Mouse (Mus musculus): ENCODE measurements at regions not wholly inside any gene's neighbourhood (a gene's known extent, or its start where the extent isn't known, plus 50 kb on each side); places are given as distances from the start of the nearest gene placed in this dataset.

DNA sequence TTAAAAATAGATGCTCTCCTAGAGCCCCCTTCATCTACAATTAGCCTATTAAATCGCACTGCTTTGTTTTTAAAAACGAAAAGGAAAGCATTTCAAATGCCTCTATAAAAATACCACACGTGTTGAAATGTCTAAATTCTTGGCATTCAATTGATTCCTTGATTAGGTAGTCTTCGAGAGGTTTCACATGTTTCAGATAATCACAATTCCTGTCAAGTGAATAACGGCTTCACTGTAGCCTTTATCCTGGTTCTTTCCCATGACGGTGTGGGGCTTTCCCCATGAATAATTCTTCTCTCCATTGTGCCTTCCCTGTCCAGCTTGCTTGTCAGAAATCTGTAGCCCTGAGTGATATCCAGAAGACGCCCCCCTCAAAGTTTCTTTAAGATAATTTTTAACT, 122.1 kb downstream of the Gm11146 start:
- no peak overlapping the region for H3K27ac ChIP-seq (replicated peaks; ENCODE audit: low read depth, low read length)
- no peak overlapping the region for H3K4me3 ChIP-seq (ENCODE audit: insufficient read depth, low read depth, low read length)
- no peaks in the 10 kb centered on the region for H3K4me1 ChIP-seq (ENCODE audit: control insufficient read depth, insufficient read depth, insufficient read length, low read length)

DNA sequence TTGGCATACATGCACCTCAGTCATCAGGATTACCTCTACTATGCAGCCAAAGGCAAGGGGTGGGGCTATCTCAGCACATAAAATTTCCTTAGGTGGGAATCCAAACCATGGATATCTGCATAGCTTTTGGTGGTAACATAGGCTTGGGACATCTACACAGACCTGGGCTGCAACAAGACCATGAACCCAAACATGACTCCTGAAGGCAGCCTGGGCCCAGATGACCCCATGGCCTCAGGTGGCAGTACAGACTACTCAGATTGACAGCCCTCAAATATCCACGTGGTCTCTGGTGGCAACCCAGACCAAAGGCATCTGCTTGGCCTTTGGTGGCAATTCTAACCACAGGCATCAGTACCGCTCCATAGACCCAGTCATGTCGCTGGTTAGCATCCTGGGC, 130.0 kb downstream of the Gm11146 start:
- no peak overlapping the region for H3K27ac ChIP-seq (replicated peaks; ENCODE audit: low read depth, low read length)
- no peaks in the 10 kb centered on the region for H3K4me1 ChIP-seq (ENCODE audit: control insufficient read depth, insufficient read depth, insufficient read length, low read length)
- H3K4me3 ChIP-seq (ENCODE audit: insufficient read depth, low read depth, low read length): no peak overlapping the region

DNA sequence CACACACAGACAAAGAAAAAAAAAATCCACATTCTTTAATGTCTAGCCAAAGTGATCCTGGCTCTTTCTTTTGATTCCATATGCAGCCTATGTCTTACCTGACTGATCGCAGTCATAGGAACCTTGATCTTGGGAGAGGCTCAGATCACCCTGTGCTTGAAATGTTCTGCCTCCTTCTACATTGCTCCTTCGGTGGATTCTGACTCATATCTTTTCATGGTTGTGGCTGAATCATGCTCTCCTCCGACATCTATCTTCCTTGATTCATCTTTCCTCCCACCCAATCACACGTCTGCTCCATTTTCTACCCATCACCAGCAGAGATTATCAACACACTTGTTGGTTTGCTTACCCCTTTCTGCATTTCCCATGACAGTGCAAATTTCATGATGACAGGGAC, 132.0 kb downstream of the Gm11146 start:
- H3K4me3 ChIP-seq (ENCODE audit: insufficient read depth, low read depth, low read length): no peak overlapping the region
- H3K27ac ChIP-seq (replicated peaks; ENCODE audit: low read depth, low read length): no peak overlapping the region

DNA sequence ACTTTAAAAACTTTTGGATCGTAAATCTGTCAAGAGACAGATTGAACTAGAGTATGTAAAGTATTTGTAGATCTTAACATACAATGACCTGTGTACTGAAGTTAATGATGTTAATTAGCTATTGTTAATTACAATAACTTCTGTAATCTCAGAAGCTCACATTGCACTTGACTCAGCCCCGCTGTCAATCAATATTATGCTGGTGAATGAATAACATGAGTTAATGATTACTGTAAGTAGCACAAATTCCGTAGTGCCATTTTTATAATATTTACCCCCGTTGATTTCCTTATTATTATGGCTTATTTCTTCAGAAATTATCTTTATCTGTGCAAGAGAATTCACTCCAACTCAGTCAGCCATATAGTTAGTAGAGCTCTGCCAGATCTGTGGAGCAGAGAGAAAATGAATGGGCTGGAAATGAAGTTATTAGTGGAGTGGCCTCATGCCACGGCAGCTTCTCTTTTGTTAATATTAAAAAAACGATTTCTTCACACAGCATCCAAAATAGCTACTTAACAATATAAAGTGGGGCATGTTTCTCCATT, 132.5 kb downstream of the Gm11146 start:
- no peak overlapping the region for H3K27ac ChIP-seq (replicated peaks; ENCODE audit: low read depth, low read length)
- H3K4me3 ChIP-seq (ENCODE audit: insufficient read depth, low read depth, low read length): no peak overlapping the region

More for the DNA sequence above, 132.0 kb downstream of the Gm11146 start:
- H3K4me1 ChIP-seq (ENCODE audit: control insufficient read depth, insufficient read depth, insufficient read length, low read length): no peaks in the 10 kb centered on the region

DNA sequence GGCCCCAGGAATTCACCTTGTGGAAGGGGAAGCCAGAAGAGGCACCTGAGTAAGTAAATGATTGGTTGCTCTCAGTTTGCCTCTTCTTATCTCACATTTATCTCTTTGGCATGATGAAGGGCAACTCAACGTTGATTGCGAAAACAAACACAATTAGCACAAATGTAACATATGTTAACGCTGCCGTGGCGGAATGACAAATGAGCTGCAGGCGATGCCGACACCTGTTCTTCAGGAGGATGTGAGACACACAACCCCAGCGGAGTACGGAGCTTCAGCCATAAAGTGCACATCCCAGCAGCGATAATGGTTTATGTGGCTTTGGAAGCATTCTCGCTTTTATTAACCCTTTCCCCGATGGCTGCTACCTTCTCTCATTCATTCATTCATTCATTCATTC, 134.7 kb downstream of the Gm11146 start:
- Histone ChIP-seq H3K4me3 (ENCODE audit: insufficient read depth, low read depth, low read length) (no peak overlapping the region), H3K4me1 (ENCODE audit: control insufficient read depth, insufficient read depth, insufficient read length, low read length) (no peaks in the 10 kb centered on the region), H3K27ac (replicated peaks; ENCODE audit: low read depth, low read length) (no peak overlapping the region)

More for the DNA sequence above, 132.5 kb downstream of the Gm11146 start:
- no peaks in the 10 kb centered on the region for H3K4me1 ChIP-seq (ENCODE audit: control insufficient read depth, insufficient read depth, insufficient read length, low read length)

- no peak overlapping the region for H3K4me3 ChIP-seq (ENCODE audit: insufficient read depth, low read depth, low read length)
- H3K27ac ChIP-seq (replicated peaks; ENCODE audit: low read depth, low read length): no peak overlapping the region
- H3K4me1 ChIP-seq (ENCODE audit: control insufficient read depth, insufficient read depth, insufficient read length, low read length): no peaks in the 10 kb centered on the region
These were observed 137.3 kb downstream of the Gm11146 start for GRCm38 (mm10) chr16:77464623-77465022.

DNA sequence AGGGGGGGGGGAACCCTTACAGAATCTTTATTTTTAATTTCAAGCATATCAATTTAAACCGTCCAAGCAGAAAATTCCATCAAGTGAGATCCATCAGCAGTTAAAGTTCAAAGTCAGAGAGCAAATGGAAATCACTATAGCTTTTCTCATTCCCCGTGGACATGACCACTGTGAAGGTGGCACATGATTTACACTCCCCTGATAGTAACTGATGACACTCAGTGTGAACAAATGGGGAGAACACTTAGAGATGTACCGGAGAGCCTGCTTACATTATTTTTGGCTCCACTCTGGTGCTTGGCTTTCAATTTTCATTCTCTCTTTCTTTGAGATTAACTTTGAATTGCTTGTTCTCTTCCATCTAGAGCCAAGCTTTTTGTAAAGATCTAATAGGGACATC, 140.0 kb downstream of the Gm11146 start:
- Histone ChIP-seq H3K4me3 (ENCODE audit: insufficient read depth, low read depth, low read length) (no peak overlapping the region), H3K4me1 (ENCODE audit: control insufficient read depth, insufficient read depth, insufficient read length, low read length) (no peaks in the 10 kb centered on the region), H3K27ac (replicated peaks; ENCODE audit: low read depth, low read length) (no peak overlapping the region)

DNA sequence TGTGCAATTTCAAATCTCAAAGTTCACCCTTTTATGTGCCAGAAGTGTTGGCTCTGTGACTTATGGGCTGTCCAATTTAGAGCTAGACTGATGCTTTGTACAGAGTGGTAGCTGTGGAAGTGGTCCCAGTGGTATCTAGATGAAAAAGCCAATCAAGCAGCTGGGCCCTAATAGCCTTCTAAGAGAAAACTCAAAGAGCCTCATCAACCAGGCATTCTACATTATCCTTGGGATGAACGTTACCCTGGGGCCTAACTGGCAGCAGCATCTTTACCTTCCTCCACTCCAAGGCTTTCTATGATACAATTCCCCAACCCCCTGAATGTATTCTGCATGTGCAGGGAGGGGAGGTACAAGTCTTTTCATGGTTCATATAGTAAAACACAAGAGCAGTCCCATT, 140.4 kb downstream of the Gm11146 start:
- Histone ChIP-seq H3K27ac (replicated peaks; ENCODE audit: low read depth, low read length) (no peak overlapping the region), H3K4me3 (ENCODE audit: insufficient read depth, low read depth, low read length) (no peak overlapping the region), H3K4me1 (ENCODE audit: control insufficient read depth, insufficient read depth, insufficient read length, low read length) (no peaks in the 10 kb centered on the region)

- Histone ChIP-seq H3K4me1 (ENCODE audit: control insufficient read depth, insufficient read depth, insufficient read length, low read length) (no peaks in the 10 kb centered on the region), H3K27ac (replicated peaks; ENCODE audit: low read depth, low read length) (no peak overlapping the region), H3K4me3 (ENCODE audit: insufficient read depth, low read depth, low read length) (no peak overlapping the region)
These were observed 142.2 kb downstream of the Gm11146 start for GRCm38 (mm10) chr16:77459651-77460050.

GRCm38 (mm10) chr16:77444647-77445046, 157.2 kb downstream of the Gm11146 start:
- no peak overlapping the region for H3K27ac ChIP-seq (replicated peaks; ENCODE audit: low read depth, low read length)
- H3K4me3 ChIP-seq (ENCODE audit: insufficient read depth, low read depth, low read length): no peak overlapping the region
- H3K4me1 ChIP-seq (ENCODE audit: control insufficient read depth, insufficient read depth, insufficient read length, low read length): no peaks in the 10 kb centered on the region

GRCm38 (mm10) chr16:77444006-77444405, 157.9 kb downstream of the Gm11146 start:
- Histone ChIP-seq H3K4me1 (ENCODE audit: control insufficient read depth, insufficient read depth, insufficient read length, low read length) (no peaks in the 10 kb centered on the region), H3K27ac (replicated peaks; ENCODE audit: low read depth, low read length) (no peak overlapping the region), H3K4me3 (ENCODE audit: insufficient read depth, low read depth, low read length) (no peak overlapping the region)

GRCm38 (mm10) chr16:77443318-77443717, 158.6 kb downstream of the Gm11146 start:
- Histone ChIP-seq H3K4me3 (ENCODE audit: insufficient read depth, low read depth, low read length) (no peak overlapping the region), H3K27ac (replicated peaks; ENCODE audit: low read depth, low read length) (no peak overlapping the region), H3K4me1 (ENCODE audit: control insufficient read depth, insufficient read depth, insufficient read length, low read length) (no peaks in the 10 kb centered on the region)

DNA sequence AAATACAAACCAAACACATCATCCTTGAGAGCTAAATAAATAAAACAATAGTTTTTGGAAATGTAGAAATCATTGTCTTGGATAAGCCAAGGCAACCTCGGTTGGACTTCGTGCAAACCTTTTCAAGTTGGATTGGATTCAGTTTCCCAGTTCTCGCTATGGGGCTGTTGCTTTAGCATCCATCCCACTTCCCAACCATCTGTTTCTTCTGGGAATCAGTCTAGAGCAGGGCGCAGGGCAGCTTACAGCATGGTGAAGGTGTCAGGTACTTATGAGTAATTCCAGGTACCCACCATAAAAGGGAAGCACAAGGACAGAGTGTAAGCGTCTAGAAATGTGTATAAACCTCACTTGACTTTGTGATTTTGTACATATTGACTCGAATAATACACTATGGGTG, 159.0 kb downstream of the Gm11146 start:
- Histone ChIP-seq H3K4me1 (ENCODE audit: control insufficient read depth, insufficient read depth, insufficient read length, low read length) (no peaks in the 10 kb centered on the region), H3K4me3 (ENCODE audit: insufficient read depth, low read depth, low read length) (no peak overlapping the region), H3K27ac (replicated peaks; ENCODE audit: low read depth, low read length) (no peak overlapping the region)

GRCm38 (mm10) chr16:77431345-77431744, 170.5 kb downstream of the Gm11146 start:
- Histone ChIP-seq H3K4me3 (ENCODE audit: insufficient read depth, low read depth, low read length) (no peak overlapping the region), H3K27ac (replicated peaks; ENCODE audit: low read depth, low read length) (no peak overlapping the region), H3K4me1 (ENCODE audit: control insufficient read depth, insufficient read depth, insufficient read length, low read length) (peaks cover 2% of the 10 kb centered on the region; the same call in 1 of the 2 replicates)

GRCm38 (mm10) chr16:77422385-77423363, 179.2 kb downstream of the Gm11146 start:
- no peak overlapping the region for H3K4me3 ChIP-seq (ENCODE audit: insufficient read depth, low read depth, low read length)
- H3K27ac ChIP-seq (replicated peaks; ENCODE audit: low read depth, low read length): peak overlapping the region; percentile 71

DNA sequence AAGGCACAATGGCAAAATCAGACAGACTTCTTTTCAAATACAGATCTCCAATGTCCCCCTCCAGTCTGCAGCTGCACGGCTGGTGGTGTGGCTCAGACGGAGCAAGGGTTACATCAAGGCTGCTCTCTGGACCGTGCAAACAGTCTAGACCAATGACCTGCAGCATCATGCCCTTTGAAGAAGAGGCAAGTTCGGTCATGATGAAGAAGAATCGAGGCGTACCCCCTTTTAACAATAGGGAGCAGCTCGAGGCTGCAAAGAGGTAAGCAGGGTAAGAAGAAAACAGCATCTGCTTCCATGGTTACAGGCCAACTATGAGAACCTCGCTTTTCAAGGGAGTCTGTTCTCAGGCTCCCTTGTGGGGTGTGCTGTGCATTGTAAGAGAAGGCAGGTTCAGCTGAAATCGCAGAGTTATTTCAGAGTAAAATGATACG, 180.3 kb downstream of the Gm11146 start:
- Histone ChIP-seq H3K4me3 (ENCODE audit: insufficient read depth, low read depth, low read length) (peak overlapping the region; percentile 36), H3K27ac (replicated peaks; ENCODE audit: low read depth, low read length) (peak overlapping the region; percentile 65), H3K4me1 (ENCODE audit: control insufficient read depth, insufficient read depth, insufficient read length, low read length) (peaks cover 3% of the 10 kb centered on the region; the same call in 1 of the 2 replicates)

More at GRCm38 (mm10) chr16:77422385-77423363, 179.2 kb downstream of the Gm11146 start:
- peaks cover 3% of the 10 kb centered on the region; the same call in 1 of the 2 replicates for H3K4me1 ChIP-seq (ENCODE audit: control insufficient read depth, insufficient read depth, insufficient read length, low read length)
